Mouse (Mus musculus) CH12.LX (cell line): ENCODE results near the gene Pex3. TPM values are rescaled to one million over a fixed set of nuclear protein-coding genes. Genes with fewer than 3 reads are reported as not detected.
A peak's percentile ranks its signal among the peaks of the same experiment; 100 is the strongest.
"Not testable (repeated sequence)": the region's sequence is repeated elsewhere in the genome, so short reads cannot be mapped to it uniquely, and the experiment has no call there.

ENCODE experiments used
- DNase-seq: peaks from one replicate; pipeline ENCODE4 v3.0.0-alpha.2; 2013; ENCODE audit errors: extremely low read depth
- H3K27ac ChIP-seq: 2 replicates; pipeline ENCODE4 v1.5.1; 2012; ENCODE audit warnings: low read depth, mild to moderate bottlenecking, control low read depth, moderate library complexity; ENCODE audit not compliant: insufficient read depth
- H3K27me3 ChIP-seq: replicated peaks from 2 replicates; pipeline ENCODE3; 2012; ENCODE audit warnings: inconsistent platforms
- H3K36me3 ChIP-seq, 2 experiments: replicated peaks in 1 of 2; 2 replicates each; pipeline versions ENCODE3 to v1.6.1; 2012; ENCODE audit warnings: inconsistent platforms in 1 of 2, low read length in 1 of 2, mild to moderate bottlenecking in 1 of 2, mixed read lengths in 1 of 2, moderate library complexity in 1 of 2; ENCODE audit not compliant: control insufficient read depth in 1 of 2, insufficient read depth in 1 of 2
- H3K4me1 ChIP-seq, 2 experiments: 2 replicates each; pipeline ENCODE4 v1.6.1; 2012; ENCODE audit warnings: inconsistent platforms in 1 of 2, moderate library complexity in 1 of 2; ENCODE audit not compliant: insufficient read depth in 2 of 2, control insufficient read depth in 1 of 2
- H3K4me2 ChIP-seq: 2 replicates; pipeline ENCODE4 v1.6.1; 2012; ENCODE audit warnings: low read depth, mild to moderate bottlenecking, control low read depth; ENCODE audit not compliant: poor library complexity, insufficient read depth, severe bottlenecking
- H3K4me3 ChIP-seq, 3 experiments: fragments of 150-350 bp in 1 of 3; sonication (generic) in 1 of 3; replicated peaks in 1 of 3; 2 replicates each; pipeline versions ENCODE3 to v1.5.1; 2011 to 2012; ENCODE audit warnings: low read depth in 2 of 3, low read length in 2 of 3, mild to moderate bottlenecking in 2 of 3, moderate library complexity in 2 of 3, control low read depth in 1 of 3, improper control_type of control experiment in 1 of 3, inconsistent platforms in 1 of 3, mixed read lengths in 1 of 3; ENCODE audit not compliant: poor library complexity in 1 of 3
- H3K79me2 ChIP-seq: replicated peaks from 2 replicates; pipeline ENCODE4 v1.6.1; 2012; ENCODE audit warnings: mild to moderate bottlenecking, moderate library complexity; ENCODE audit not compliant: control insufficient read depth, poor library complexity, insufficient read depth, severe bottlenecking; ENCODE audit errors: extremely low read depth
- H3K9ac ChIP-seq: 2 replicates; pipeline ENCODE4 v1.6.1; 2012; ENCODE audit warnings: low read depth, mild to moderate bottlenecking, control low read depth, moderate library complexity; ENCODE audit not compliant: insufficient read depth
- H3K9me3 ChIP-seq: replicated peaks from 2 replicates; pipeline ENCODE3; 2012; ENCODE audit warnings: low read length, inconsistent platforms, mixed read lengths
- CHD1 ChIP-seq: IDR thresholded peaks from 2 replicates; pipeline ENCODE4 v1.6.1; 2012; ENCODE audit warnings: low read depth, low read length, improper control_type of control experiment, inconsistent platforms
- EP300 ChIP-seq: IDR thresholded peaks from 2 replicates; pipeline ENCODE4 v1.6.1; 2011; ENCODE audit warnings: low read length, improper control_type of control experiment
- GABPA ChIP-seq: IDR thresholded peaks from 2 replicates; pipeline ENCODE4 v1.6.1; 2012; ENCODE audit warnings: low read depth, low read length, improper control_type of control experiment, inconsistent platforms; ENCODE audit not compliant: insufficient replicate concordance
- HCFC1 ChIP-seq: IDR thresholded peaks from 2 replicates; pipeline ENCODE4 v1.6.1; 2012; ENCODE audit warnings: low read depth, mild to moderate bottlenecking, inconsistent platforms, low read length, improper control_type of control experiment
- IRF4 ChIP-seq: IDR thresholded peaks from 2 replicates; pipeline ENCODE4 v1.6.1; 2014; ENCODE audit warnings: low read depth, mild to moderate bottlenecking, inconsistent platforms, low read length, improper control_type of control experiment
- JUN ChIP-seq: IDR thresholded peaks from 2 replicates; pipeline ENCODE4 v1.6.1; 2011; ENCODE audit warnings: low read depth, mild to moderate bottlenecking, low read length, improper control_type of control experiment, moderate library complexity; ENCODE audit not compliant: insufficient read depth
- MAFK ChIP-seq: IDR thresholded peaks from 2 replicates; pipeline ENCODE4 v1.6.1; 2011; ENCODE audit warnings: low read length, improper control_type of control experiment; ENCODE audit not compliant: insufficient replicate concordance
- MAX ChIP-seq: IDR thresholded peaks from 2 replicates; pipeline ENCODE4 v1.6.1; 2011; ENCODE audit warnings: low read length, improper control_type of control experiment
- MEF2A ChIP-seq: IDR thresholded peaks from 2 replicates; pipeline ENCODE4 v1.6.1; 2014; ENCODE audit warnings: low read depth, mild to moderate bottlenecking, inconsistent platforms, low read length, improper control_type of control experiment, borderline replicate concordance
- MXI1 ChIP-seq: IDR thresholded peaks from 2 replicates; pipeline ENCODE4 v1.6.1; 2011; ENCODE audit warnings: mild to moderate bottlenecking, low read depth, low read length, improper control_type of control experiment
- MYC ChIP-seq: IDR thresholded peaks from 2 replicates; pipeline ENCODE4 v1.6.1; 2011; ENCODE audit warnings: low read depth, mild to moderate bottlenecking, improper control_type of control experiment, low read length
- NRF1 ChIP-seq: IDR thresholded peaks from 2 replicates; pipeline ENCODE4 v1.6.1; 2014; ENCODE audit warnings: low read depth, mild to moderate bottlenecking, inconsistent platforms, low read length, improper control_type of control experiment, moderate library complexity
- POLR2A ChIP-seq: IDR thresholded peaks from 2 replicates; pipeline ENCODE4 v1.6.1; 2011; ENCODE audit warnings: low read depth, mild to moderate bottlenecking, improper control_type of control experiment, low read length
- POLR2AphosphoS2 ChIP-seq: IDR thresholded peaks from 2 replicates; pipeline ENCODE4 v1.6.1; 2011; ENCODE audit warnings: low read depth, low read length, improper control_type of control experiment
- RAD21 ChIP-seq: IDR thresholded peaks from 2 replicates; pipeline ENCODE4 v1.6.1; 2011; ENCODE audit warnings: low read depth, mild to moderate bottlenecking, low read length, improper control_type of control experiment, moderate library complexity
- RCOR1 ChIP-seq: conservative IDR thresholded peaks from 2 replicates; pipeline ENCODE4 v1.6.1; 2012; ENCODE audit warnings: low read depth, mild to moderate bottlenecking, inconsistent platforms, low read length, improper control_type of control experiment
- SIN3A ChIP-seq: IDR thresholded peaks from 2 replicates; pipeline ENCODE4 v1.6.1; 2012; ENCODE audit warnings: low read length, improper control_type of control experiment, inconsistent platforms
- TBP ChIP-seq: conservative IDR thresholded peaks from 2 replicates; pipeline ENCODE4 v1.6.1; 2011; ENCODE audit warnings: low read depth, low read length, improper control_type of control experiment
- TCF12 ChIP-seq: IDR thresholded peaks from 2 replicates; pipeline ENCODE4 v1.6.1; 2014; ENCODE audit warnings: low read depth, mild to moderate bottlenecking, inconsistent platforms, low read length, improper control_type of control experiment
- UBTF ChIP-seq: IDR thresholded peaks from 2 replicates; pipeline ENCODE4 v1.6.1; 2012; ENCODE audit warnings: low read depth, mild to moderate bottlenecking, inconsistent platforms, low read length, improper control_type of control experiment, moderate library complexity
- USF1 ChIP-seq: IDR thresholded peaks from 2 replicates; pipeline ENCODE4 v1.6.1; 2014; ENCODE audit warnings: low read depth, mild to moderate bottlenecking, inconsistent platforms, low read length, improper control_type of control experiment
- USF2 ChIP-seq: conservative IDR thresholded peaks from 2 replicates; pipeline ENCODE4 v1.6.1; 2011; ENCODE audit warnings: low read depth, low read length, improper control_type of control experiment
- ZC3H11A ChIP-seq: IDR thresholded peaks from 2 replicates; pipeline ENCODE4 v1.6.1; 2012; ENCODE audit warnings: low read depth, mild to moderate bottlenecking, inconsistent platforms, low read length, improper control_type of control experiment
- ZMIZ1 ChIP-seq: IDR thresholded peaks from 2 replicates; pipeline ENCODE4 v1.6.1; 2012; ENCODE audit warnings: low read depth, mild to moderate bottlenecking, inconsistent platforms, low read length, improper control_type of control experiment
- ZNF384 ChIP-seq: IDR thresholded peaks from 2 replicates; pipeline ENCODE4 v1.6.1; 2012; ENCODE audit warnings: low read depth, low read length, improper control_type of control experiment, inconsistent platforms
- dilution Hi-C: fragments of 300-500 bp; cut with MboI; formaldehyde crosslinking; loops from 2 replicates; pipeline ENCODE4 v1.14.3; 2020; ENCODE audit warnings: low sequenced_read_pairs; ENCODE audit not compliant: extremely low pct_unique_long_range_greater_than_20kb, extremely low pct_ligation_motif_present
- in situ Hi-C: fragments of 300-500 bp; cut with MboI; formaldehyde crosslinking; loops from 3 replicates; pipeline ENCODE4 v1.14.3; 2019; ENCODE audit warnings: low sequenced_read_pairs, low pct_ligation_motif_present, low pct_unique_long_range_greater_than_20kb, mixed read lengths
- polyA plus RNA-seq: library from polyadenylated mRNA; unstranded; fragments of >175 nt; gene quantifications from 2 replicates; pipeline ENCODE4 v1.2.1, GENCODE M21; 2012; ENCODE audit warnings: low read depth; ENCODE audit not compliant: insufficient read length
- total RNA-seq, 2 experiments: library from RNA; depleted of rRNA; stranded (reverse); fragments of 300-350 nt in 1 of 2; fragments of >200 nt in 1 of 2; gene quantifications; 2 replicates each; pipeline ENCODE4 v1.2.3; 2012 to 2014

Gene Pex3
- total and polyA plus RNA-seq, 3 experiments: 14.6 to 34.9 (median 24.9) TPM

- H3K9me3 ChIP-seq: no peaks in the 10 kb centered on the region
- no peak overlapping the region for H3K4me3 ChIP-seq
- no peak for TF ChIP-seq MAX
- no peak for TF ChIP-seq CHD1
- TF ChIP-seq USF1: no peak
- TF ChIP-seq MYC: no peak
- TF ChIP-seq HCFC1: no peak
- no peak for TF ChIP-seq ZC3H11A
- no peak for TF ChIP-seq UBTF
- TF ChIP-seq JUN: no peak
- no peak for TF ChIP-seq IRF4
- TF ChIP-seq POLR2AphosphoS2: no peak
- TF ChIP-seq POLR2A: no peak
- no peak for TF ChIP-seq MEF2A
- no peak for TF ChIP-seq NRF1
- no peaks in the 10 kb centered on the region for H3K4me1 ChIP-seq
- no peak overlapping the region for H3K27ac ChIP-seq
- dilution Hi-C loops: no loop called here
- no peak for DNase-seq
- H3K9ac ChIP-seq: no peak overlapping the region
- in situ Hi-C loops: no loop called here
- no peaks in the 10 kb centered on the region for H3K27me3 ChIP-seq
- peaks cover 4 to 16% of the 10 kb centered on the region in 2 experiments for H3K36me3 ChIP-seq
- no peak overlapping the region for H3K4me2 ChIP-seq
- no peaks in the 10 kb centered on the region for H3K79me2 ChIP-seq
Measured at GRCm38 (mm10) chr10:13521857-13522256, 31.1 kb downstream of the Pex3 start.

- no peaks in the 10 kb centered on the region for H3K9me3 ChIP-seq
- no peak overlapping the region for H3K27ac ChIP-seq
- peaks cover 12 to 41% of the 10 kb centered on the region in 2 experiments for H3K36me3 ChIP-seq
- in situ Hi-C loops: no loop called here
- H3K79me2 ChIP-seq: no peaks in the 10 kb centered on the region
- H3K27me3 ChIP-seq: no peaks in the 10 kb centered on the region
- dilution Hi-C loops: no loop called here
- no peak overlapping the region for H3K4me3 ChIP-seq
- H3K4me1 ChIP-seq: peaks cover 0 to 21% of the 10 kb centered on the region in 2 experiments; a peak in 2 of 4 replicates
- no peak for DNase-seq
- H3K9ac ChIP-seq: no peak overlapping the region
- TF ChIP-seq ZMIZ1 (no peak), MAFK (no peak), IRF4 (no peak), TBP (no peak), MEF2A (no peak), MXI1 (no peak), USF1 (no peak), MAX (no peak), ZC3H11A (no peak), GABPA (no peak), EP300 (no peak), RCOR1 (no peak), TCF12 (no peak), POLR2AphosphoS2 (no peak), ZNF384 (no peak), USF2 (no peak), SIN3A (no peak), RAD21 (no peak)
- H3K4me2 ChIP-seq: no peak overlapping the region
Measured at GRCm38 (mm10) chr10:13502371-13502770, 50.6 kb downstream of the Pex3 start.

GRCm38 (mm10) chr10:13501533-13501932 is 51.4 kb downstream of the Pex3 start:
- in situ Hi-C loops, dilution Hi-C loops, H3K27ac ChIP-seq, DNase-seq, H3K27me3 ChIP-seq, H3K9me3 ChIP-seq, H3K79me2 ChIP-seq: not testable (repeated sequence)
- peaks cover 12 to 36% of the 10 kb centered on the region in 2 experiments for H3K36me3 ChIP-seq
- peak overlapping the region; percentile 35; the same call in 1 of the 2 replicates for H3K9ac ChIP-seq
- peaks cover 0 to 21% of the 10 kb centered on the region in 2 experiments; a peak in 2 of 4 replicates for H3K4me1 ChIP-seq
- H3K4me2 ChIP-seq: peak overlapping the region; percentile 48
- H3K4me3 ChIP-seq: peak overlapping the region; percentile 63 to 78 (median 68)
